Mouse (Mus musculus) lung, embryonic 14.5 days (tissue): Measurements from ENCODE around the gene Spg7. TPM values are rescaled to one million over a fixed set of nuclear protein-coding genes. Genes with fewer than 3 reads are reported as not detected.
"Not testable (repeated sequence)": the region's sequence is repeated elsewhere in the genome, so short reads cannot be mapped to it uniquely, and the experiment has no call there.

Experiments used
- ATAC-seq: fragments of 200-750 bp; cut with Nextera tagmentation; 2 replicates; pipeline ENCODE4 v1.8.0; 2017; ENCODE audit warnings: mild to moderate bottlenecking, moderate TSS enrichment, moderate library complexity; ENCODE audit not compliant: insufficient read depth
- DNase-seq: peaks from one replicate; pipeline ENCODE4 v3.0.0-alpha.2; 2015
- H3K27ac ChIP-seq: fragments of 300-500 bp; sonication (generic); 2 replicates; pipeline ENCODE4 v1.5.1; 2014; ENCODE audit warnings: low read depth, mild to moderate bottlenecking, moderate library complexity
- H3K27me3 ChIP-seq: fragments of 300-500 bp; sonication (generic); 2 replicates; pipeline ENCODE4 v1.6.1; 2014; ENCODE audit warnings: low read length, control low read depth; ENCODE audit not compliant: insufficient read depth
- H3K36me3 ChIP-seq: fragments of 300-500 bp; sonication (generic); 2 replicates; pipeline ENCODE4 v1.6.1; 2014; ENCODE audit warnings: control low read depth; ENCODE audit not compliant: insufficient read depth
- H3K4me1 ChIP-seq: fragments of 300-500 bp; sonication (generic); 2 replicates; pipeline ENCODE4 v1.6.1; 2014; ENCODE audit warnings: antibody characterized with exemption, control low read depth; ENCODE audit not compliant: insufficient read depth
- H3K4me2 ChIP-seq: fragments of 300-500 bp; sonication (generic); 2 replicates; pipeline ENCODE4 v1.6.1; 2014; ENCODE audit warnings: mild to moderate bottlenecking
- H3K4me3 ChIP-seq: fragments of 300-500 bp; sonication (generic); 2 replicates; pipeline ENCODE4 v1.5.1; 2014; ENCODE audit warnings: low read depth, low read length
- H3K9ac ChIP-seq: fragments of 300-500 bp; sonication (generic); 2 replicates; pipeline ENCODE4 v1.6.1; 2014
- H3K9me3 ChIP-seq: fragments of 300-500 bp; sonication (generic); 2 replicates; pipeline ENCODE4 v1.6.1; 2016; ENCODE audit warnings: low read depth, low read length, control low read depth
- CTCF ChIP-seq: IDR thresholded peaks from 2 replicates; pipeline ENCODE4 v1.5.1; 2016; ENCODE audit warnings: antibody characterized with exemption, low read depth
- WGBS: fragments of 180-500 bp; shearing (Covaris S2); extraction: QIAGEN DNeasy Blood & Tissue Kit; methylation state at CpG from one replicate; pipeline ENCODE4 v1.1.7; 2014; 5-methylcytosine and 5-hydroxymethylcytosine counted together
- polyA plus RNA-seq: library from polyadenylated mRNA; unstranded; fragments of >200 nt; fragmentation: Nextera tagmentation; extraction: Ambion mirVana; gene quantifications from 2 replicates; pipeline ENCODE4 v1.2.1, GENCODE M21; 2014

Gene Spg7
- polyA plus RNA-seq, 1 experiment from 2014 or later: 44.5 TPM

DNA sequence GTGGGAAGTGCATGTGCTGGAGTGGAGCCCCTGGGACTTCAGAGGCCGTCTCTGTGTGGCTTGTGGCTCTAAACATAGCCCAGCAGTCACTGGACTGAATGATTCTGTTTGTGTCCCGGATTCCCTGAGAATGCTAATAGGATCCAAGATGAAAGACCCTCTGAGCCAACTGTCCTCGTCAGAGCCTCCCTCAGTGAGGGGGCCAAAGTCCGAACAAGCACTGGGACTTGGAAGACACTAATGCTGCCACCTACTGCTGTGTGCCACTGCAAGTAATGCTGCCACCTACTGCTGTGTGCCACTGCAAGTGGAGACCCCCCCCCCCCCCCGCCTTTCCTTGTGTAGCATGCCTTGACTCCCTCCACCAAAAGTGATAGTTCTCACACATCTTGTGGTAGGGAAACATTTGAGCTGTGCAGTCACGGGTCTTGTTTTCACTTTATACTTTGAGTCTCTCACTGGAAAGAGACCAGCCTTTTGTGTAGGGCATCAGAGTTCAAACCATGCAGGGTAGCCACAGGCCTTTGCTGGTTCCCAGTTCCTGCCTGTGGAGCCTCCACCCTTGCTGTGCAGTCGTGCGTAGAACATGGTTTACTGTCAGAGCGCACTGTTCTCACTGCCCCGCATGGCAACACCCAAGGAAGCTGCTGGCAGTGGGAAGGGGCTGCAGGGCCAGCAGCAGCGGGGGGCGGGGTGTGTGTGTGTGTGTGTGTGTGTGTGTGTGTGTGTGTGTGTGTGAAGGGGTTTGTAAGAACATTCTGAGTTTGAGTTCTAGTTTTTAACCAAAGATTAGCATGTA, 35.2 kb downstream of the Spg7 start:
- no peak overlapping the region for H3K4me3 ChIP-seq
- no peak overlapping the region for H3K27ac ChIP-seq
- no peaks in the 10 kb centered on the region for H3K9me3 ChIP-seq
- DNase-seq: no peak
- WGBS: 79% methylated on average over 12 of the region's 12 CpGs
- no peaks in the 10 kb centered on the region for H3K27me3 ChIP-seq
- TF ChIP-seq CTCF: no peak
- no peaks in the 10 kb centered on the region for H3K4me1 ChIP-seq
- H3K4me2 ChIP-seq: no peak overlapping the region
- H3K9ac ChIP-seq: no peak overlapping the region
- peaks cover 49% of the 10 kb centered on the region for H3K36me3 ChIP-seq
- ATAC-seq: no peak

- Histone ChIP-seq H3K9me3 (no peaks in the 10 kb centered on the region), H3K9ac (no peak overlapping the region), H3K4me3 (no peak overlapping the region), H3K4me2 (no peak overlapping the region), H3K27ac (peak overlapping the region; percentile 36; the same call in 1 of the 2 replicates), H3K36me3 (peaks cover 49% of the 10 kb centered on the region), H3K4me1 (no peaks in the 10 kb centered on the region), H3K27me3 (no peaks in the 10 kb centered on the region)
- WGBS: 57% methylated on average over 8 of the region's 8 CpGs
- no peak for ATAC-seq
- no peak for DNase-seq
- no peak for TF ChIP-seq CTCF
Measured at GRCm38 (mm10) chr8:123100288-123100687, 37.5 kb downstream of the Spg7 start.

- ATAC-seq (no peak), DNase-seq (no peak)
- Histone ChIP-seq H3K4me2 (peak overlapping the region; percentile 98), H3K27ac (no peak overlapping the region), H3K9ac (peak overlapping the region; percentile 97; the same call in 1 of the 2 replicates), H3K4me3 (peak overlapping the region; percentile 88; the same call in 1 of the 2 replicates), H3K27me3 (no peaks in the 10 kb centered on the region), H3K9me3 (no peaks in the 10 kb centered on the region), H3K36me3 (peaks cover 50% of the 10 kb centered on the region), H3K4me1 (no peaks in the 10 kb centered on the region)
- WGBS: 71% methylated on average over 4 of the region's 4 CpGs
- TF ChIP-seq CTCF: no peak; the same call in 1 of the 2 replicates
Measured at GRCm38 (mm10) chr8:123101244-123101643, 38.5 kb downstream of the Spg7 start.

DNA sequence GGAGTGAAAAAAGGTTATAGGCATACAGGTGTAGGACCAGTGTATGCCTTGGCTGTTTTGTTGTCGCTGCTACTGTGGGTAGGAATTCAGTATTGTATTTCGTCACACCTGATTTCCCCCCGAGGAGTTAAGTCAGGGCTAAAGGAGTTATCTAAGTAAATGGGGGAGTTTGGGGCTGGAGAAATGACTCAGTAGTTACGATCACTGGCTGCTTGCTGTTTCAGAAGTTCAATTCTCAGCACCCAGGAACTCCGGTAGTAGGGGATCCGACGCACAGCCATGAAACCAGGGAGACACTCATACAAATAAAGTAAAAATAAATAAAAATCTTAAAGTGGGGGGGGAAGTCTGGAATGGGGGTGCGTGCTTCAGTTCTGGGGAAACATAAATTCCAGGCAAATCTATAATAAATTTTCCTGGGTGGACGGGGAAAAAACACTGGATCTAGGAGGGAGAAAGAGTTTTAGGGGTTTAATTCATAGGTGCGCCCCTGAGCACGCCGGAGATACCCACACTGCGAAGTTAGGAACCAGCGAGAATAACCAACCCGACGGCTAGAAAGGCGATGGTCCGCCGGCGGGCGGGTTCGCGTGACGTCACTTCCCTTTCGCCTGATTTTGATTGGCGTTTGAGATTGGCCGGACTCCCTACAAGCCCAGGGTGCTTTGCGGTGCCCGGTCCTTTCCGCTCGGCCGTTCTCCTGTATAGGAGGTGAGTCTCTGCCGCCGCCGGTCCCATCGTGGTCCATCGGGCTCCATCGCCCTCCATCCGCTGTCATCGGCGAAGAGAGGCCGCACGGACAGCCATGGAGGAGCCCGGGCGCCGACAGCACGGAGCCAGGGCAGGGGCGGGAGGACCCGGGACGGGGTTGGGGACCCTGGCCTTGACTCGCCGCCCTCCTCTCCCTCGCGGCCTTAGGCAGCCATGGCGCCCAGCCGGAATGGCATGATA, 39.3 kb downstream of the Spg7 start, which contains the start of gene Rpl13:
Gene Rpl13, plus strand, starts transcription at position 616 of the 951 bp plus-strand sequence.
- Histone ChIP-seq H3K27ac (peak within 1 kb of the TSS; percentile 97), H3K4me1 (no peaks in the 10 kb centered on the region), H3K36me3 (peaks cover 47% of the 10 kb centered on the region), H3K9ac (peak within 1 kb of the TSS; percentile 97), H3K9me3 (no peaks in the 10 kb centered on the region), H3K4me3 (peak within 1 kb of the TSS; percentile 88), H3K27me3 (no peaks in the 10 kb centered on the region), H3K4me2 (peak within 1 kb of the TSS; percentile 98)
- no peak for TF ChIP-seq CTCF
- WGBS: under 1% methylated on average over 56 of the region's 56 CpGs
- DNase-seq (peak; percentile 99), ATAC-seq (peak; percentile 97)

- Histone ChIP-seq H3K27ac (peak overlapping the region; percentile 97), H3K4me3 (peak overlapping the region; percentile 88), H3K4me2 (peak overlapping the region; percentile 98), H3K36me3 (peaks cover 39% of the 10 kb centered on the region), H3K9ac (peak overlapping the region; percentile 97)
- not testable (repeated sequence) for H3K27me3 ChIP-seq, DNase-seq, H3K4me1 ChIP-seq, H3K9me3 ChIP-seq
- ATAC-seq: 0 out of 2 replicates have a peak, but pooled peaks have one; percentile 11
- under 1% methylated on average over 24 of the region's 26 CpGs for WGBS
Measured at GRCm38 (mm10) chr8:123102855-123103254, 40.1 kb downstream of the Spg7 start.

DNA sequence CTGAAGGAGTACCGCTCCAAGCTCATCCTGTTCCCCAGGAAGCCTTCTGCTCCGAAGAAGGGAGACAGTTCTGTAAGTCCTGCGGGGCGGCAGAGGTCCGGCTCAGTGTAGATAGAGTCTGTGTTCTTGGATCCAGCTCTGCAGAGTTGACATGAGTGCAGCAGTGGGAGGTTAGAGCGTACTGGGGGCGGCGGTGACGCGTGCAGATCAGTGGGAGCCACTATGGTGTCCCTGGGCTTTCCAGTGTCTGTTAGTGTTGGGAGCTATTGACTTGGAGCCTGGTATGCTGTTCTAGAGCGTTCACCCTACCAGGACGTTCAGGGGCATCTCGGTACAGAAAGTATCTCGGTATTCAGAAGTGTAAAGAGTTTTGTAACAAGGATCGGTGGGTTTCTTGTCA, 40.5 kb downstream of the Spg7 start:
- WGBS: 13% methylated on average over 14 of the region's 15 CpGs
- H3K4me1 ChIP-seq: no peaks in the 10 kb centered on the region
- ATAC-seq (no peak), DNase-seq (no peak)
- H3K27me3 ChIP-seq: no peaks in the 10 kb centered on the region
- peak overlapping the region; percentile 88 for H3K4me3 ChIP-seq
- H3K9ac ChIP-seq: peak overlapping the region; percentile 97
- H3K36me3 ChIP-seq: peaks cover 35% of the 10 kb centered on the region
- H3K4me2 ChIP-seq: peak overlapping the region; percentile 98
- H3K27ac ChIP-seq: peak overlapping the region; percentile 97; the same call in 1 of the 2 replicates
- no peak for TF ChIP-seq CTCF
- no peaks in the 10 kb centered on the region for H3K9me3 ChIP-seq
